Comparison of ENCODE assay signal across 17 mouse cellular contexts in the genomic region with DNA sequence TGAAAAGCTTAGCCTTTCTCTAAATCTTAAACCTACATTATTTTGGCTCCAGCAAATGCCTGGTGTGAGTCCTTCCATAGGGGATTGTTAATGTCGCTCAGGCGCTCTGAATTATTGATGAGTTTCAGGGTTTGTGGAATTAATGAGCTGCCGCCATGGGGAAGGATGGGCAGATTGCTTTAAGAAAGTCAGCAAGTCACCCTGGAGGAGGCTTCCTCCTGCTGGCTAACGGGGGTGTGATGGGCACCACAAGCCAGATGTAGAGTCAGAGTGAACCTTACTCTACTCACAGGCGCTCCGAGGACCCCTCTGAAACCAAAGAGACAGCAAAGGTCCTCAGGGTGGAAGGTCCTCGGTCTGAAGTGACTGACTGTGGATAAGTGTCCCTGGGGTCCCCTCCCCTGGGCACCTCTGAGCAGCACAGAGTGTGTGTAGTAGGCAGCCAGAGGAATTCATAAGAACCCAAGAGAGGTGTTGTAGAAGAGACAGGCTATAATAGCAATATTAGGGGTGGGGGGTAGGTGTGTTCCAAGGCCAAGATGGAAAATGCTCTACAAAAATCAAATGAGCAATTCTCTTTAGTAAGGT.
DNase-seq lines count a peak whose midpoint lies in the region; ATAC-seq and TF ChIP-seq lines count a peak whose summit lies in the region.
"Had no signal": no experiment of that assay in that cellular context is flagged by ENCODE, and none has a peak within 500 bp of the region (broad histone marks: within the 10 kb centered on the region; RNA-seq: fewer than 3 reads in every experiment).

No protein-coding gene starts in this region.

- no peak overlapping the region for H3K4me3 ChIP-seq in forebrain, embryonic 12.5 days (replicated peaks)
- H3K4me3 ChIP-seq in forebrain, postnatal 0 days (ENCODE audit: low read depth, low read length): no peak overlapping the region
- no peak overlapping the region for H3K4me3 ChIP-seq in forebrain, embryonic 14.5 days (ENCODE audit: low read depth, low read length)
- no peak overlapping the region for H3K4me3 ChIP-seq in midbrain, embryonic 11.5 days (ENCODE audit: low read depth, low read length)
- no peak overlapping the region for H3K4me3 ChIP-seq in neural tube, embryonic 13.5 days
- no peak overlapping the region for H3K4me3 ChIP-seq in heart, embryonic 12.5 days
- H3K4me3 ChIP-seq: heart, embryonic 15.5 days; layer of hippocampus, adult 2 months; left cerebral cortex, adult 2 months had no signal

- no peak for TF ChIP-seq CTCF in forebrain, postnatal 0 days (IDR thresholded peaks at IDR 0.05; ENCODE audit: low read depth)

- H3K9me3 ChIP-seq in forebrain, embryonic 12.5 days: no peaks in the 10 kb centered on the region
- H3K9me3 ChIP-seq in forebrain, postnatal 0 days (ENCODE audit: low read length): no peaks in the 10 kb centered on the region
- H3K9me3 ChIP-seq in forebrain, embryonic 14.5 days (replicated peaks; ENCODE audit: control insufficient read depth, low read length): no peaks in the 10 kb centered on the region
- H3K9me3 ChIP-seq in midbrain, embryonic 11.5 days (ENCODE audit: control insufficient read depth, low read length): no peaks in the 10 kb centered on the region
- H3K9me3 ChIP-seq in neural tube, embryonic 13.5 days: no peaks in the 10 kb centered on the region
- H3K9me3 ChIP-seq in heart, embryonic 12.5 days (replicated peaks): no peaks in the 10 kb centered on the region
- H3K9me3 ChIP-seq: heart, embryonic 15.5 days had no signal

- 64% methylated on average over 7 of the region's 7 CpGs for WGBS in forebrain, embryonic 12.5 days
- WGBS in forebrain, postnatal 0 days: 55% methylated on average over 7 of the region's 7 CpGs
- 65% methylated on average over 7 of the region's 7 CpGs for WGBS in forebrain, embryonic 14.5 days
- WGBS in midbrain, embryonic 11.5 days: 52% methylated on average over 7 of the region's 7 CpGs
- 31% methylated on average over 7 of the region's 7 CpGs for WGBS in neural tube, embryonic 13.5 days
- 83% methylated on average over 7 of the region's 7 CpGs for WGBS in heart, embryonic 12.5 days

- DNase-seq in forebrain, postnatal 0 days: no peak
- no peak for DNase-seq in forebrain, embryonic 14.5 days (ENCODE audit: low spot score)
- no peak for DNase-seq in midbrain, embryonic 11.5 days (ENCODE audit: low spot score, missing footprints)
- no peak for DNase-seq in left cerebral cortex, adult 9 months (ENCODE audit: low spot score in 2 of 2)
- DNase-seq in urinary bladder, postnatal 36 days (ENCODE audit: low spot score in 2 of 2): no peak
- DNase-seq: adrenal gland, adult 2 months; cerebellum, adult 18-20 months; kidney, adult 11 months; thymus, postnatal 4 days had no signal

- H3K27ac ChIP-seq in forebrain, embryonic 12.5 days: 0 out of 2 replicates have a peak overlapping the region, but pooled peaks have one; percentile 31
- no peak overlapping the region for H3K27ac ChIP-seq in forebrain, postnatal 0 days (ENCODE audit: low read depth, low read length)
- 0 out of 2 replicates have a peak overlapping the region, but pooled peaks have one; percentile 9 for H3K27ac ChIP-seq in forebrain, embryonic 14.5 days (ENCODE audit: low read depth, low read length)
- peak overlapping the region; percentile 53 for H3K27ac ChIP-seq in midbrain, embryonic 11.5 days (ENCODE audit: low read depth, low read length)
- peak overlapping the region; percentile 66 for H3K27ac ChIP-seq in neural tube, embryonic 13.5 days (replicated peaks)
- H3K27ac ChIP-seq in heart, embryonic 12.5 days (ENCODE audit: poor library complexity, severe bottlenecking): no peak overlapping the region
- H3K27ac ChIP-seq: heart, embryonic 15.5 days; kidney, postnatal 0 days; left cerebral cortex, adult 2 months had no signal

- no peak overlapping the region for H3K4me2 ChIP-seq in forebrain, embryonic 12.5 days
- no peak overlapping the region for H3K4me2 ChIP-seq in forebrain, postnatal 0 days (ENCODE audit: low read depth)
- no peak overlapping the region for H3K4me2 ChIP-seq in forebrain, embryonic 14.5 days (ENCODE audit: low read length)
- H3K4me2 ChIP-seq in midbrain, embryonic 11.5 days: no peak overlapping the region
- no peak overlapping the region for H3K4me2 ChIP-seq in neural tube, embryonic 13.5 days
- no peak overlapping the region for H3K4me2 ChIP-seq in heart, embryonic 12.5 days
- H3K4me2 ChIP-seq: heart, embryonic 15.5 days had no signal

- ATAC-seq in forebrain, embryonic 12.5 days (ENCODE audit: low FRiP score): peak; percentile 55; the same call in 1 of the 2 replicates
- ATAC-seq in forebrain, postnatal 0 days: no peak
- peak; percentile 35; the same call in 1 of the 2 replicates for ATAC-seq in forebrain, embryonic 14.5 days
- peak; percentile 73 for ATAC-seq in midbrain, embryonic 11.5 days (ENCODE audit: low FRiP score)
- ATAC-seq in neural tube, embryonic 13.5 days (ENCODE audit: low read depth): peak; percentile 51
- no peak for ATAC-seq in heart, embryonic 12.5 days (ENCODE audit: insufficient number of reproducible peaks, low FRiP score)

- peaks cover 16% of the 10 kb centered on the region for H3K36me3 ChIP-seq in forebrain, embryonic 12.5 days (replicated peaks)
- H3K36me3 ChIP-seq in forebrain, postnatal 0 days (ENCODE audit: insufficient read depth): peaks cover 8% of the 10 kb centered on the region; the same call in 1 of the 2 replicates
- peaks cover 6% of the 10 kb centered on the region; the same call in 1 of the 2 replicates for H3K36me3 ChIP-seq in forebrain, embryonic 14.5 days (ENCODE audit: control insufficient read depth, insufficient read depth, low read length)
- H3K36me3 ChIP-seq in midbrain, embryonic 11.5 days (ENCODE audit: control insufficient read depth, insufficient read depth, low read length): no peaks in the 10 kb centered on the region
- peaks cover 6% of the 10 kb centered on the region; the same call in 1 of the 2 replicates for H3K36me3 ChIP-seq in neural tube, embryonic 13.5 days
- H3K36me3 ChIP-seq in heart, embryonic 12.5 days: no peaks in the 10 kb centered on the region
- H3K36me3 ChIP-seq: heart, embryonic 15.5 days had no signal

- H3K4me1 ChIP-seq in forebrain, embryonic 12.5 days: peaks cover 23% of the 10 kb centered on the region
- no peaks in the 10 kb centered on the region for H3K4me1 ChIP-seq in forebrain, postnatal 0 days (ENCODE audit: insufficient read depth)
- H3K4me1 ChIP-seq in forebrain, embryonic 14.5 days (ENCODE audit: control insufficient read depth, insufficient read depth, low read length): peaks cover 12% of the 10 kb centered on the region; the same call in 1 of the 2 replicates
- peaks cover 17% of the 10 kb centered on the region for H3K4me1 ChIP-seq in midbrain, embryonic 11.5 days (ENCODE audit: control insufficient read depth, insufficient read depth, low read length)
- H3K4me1 ChIP-seq in neural tube, embryonic 13.5 days (replicated peaks): peaks cover 32% of the 10 kb centered on the region
- peaks cover 4% of the 10 kb centered on the region for H3K4me1 ChIP-seq in heart, embryonic 12.5 days (replicated peaks)
- H3K4me1 ChIP-seq: heart, embryonic 15.5 days had no signal

- no peak overlapping the region for H3K9ac ChIP-seq in forebrain, embryonic 12.5 days
- H3K9ac ChIP-seq in forebrain, postnatal 0 days: no peak overlapping the region
- H3K9ac ChIP-seq in forebrain, embryonic 14.5 days (ENCODE audit: low read length): no peak overlapping the region
- no peak overlapping the region for H3K9ac ChIP-seq in midbrain, embryonic 11.5 days (ENCODE audit: low read length)
- H3K9ac ChIP-seq in neural tube, embryonic 13.5 days: no peak overlapping the region
- H3K9ac ChIP-seq in heart, embryonic 12.5 days: no peak overlapping the region
- H3K9ac ChIP-seq: heart, embryonic 15.5 days had no signal

- H3K27me3 ChIP-seq in forebrain, embryonic 12.5 days: no peaks in the 10 kb centered on the region
- H3K27me3 ChIP-seq in forebrain, postnatal 0 days (ENCODE audit: insufficient read depth, low read length): no peaks in the 10 kb centered on the region
- no peaks in the 10 kb centered on the region for H3K27me3 ChIP-seq in forebrain, embryonic 14.5 days (replicated peaks; ENCODE audit: control insufficient read depth, insufficient read depth, low read length)
- no peaks in the 10 kb centered on the region for H3K27me3 ChIP-seq in midbrain, embryonic 11.5 days (ENCODE audit: control insufficient read depth, insufficient read depth, low read length)
- H3K27me3 ChIP-seq in neural tube, embryonic 13.5 days: no peaks in the 10 kb centered on the region
- H3K27me3 ChIP-seq in heart, embryonic 12.5 days (replicated peaks): no peaks in the 10 kb centered on the region
- H3K27me3 ChIP-seq: CH12.LX; heart, embryonic 15.5 days had no signal

Comparison
In these comparisons a context has a peak if more than half of its experiments do, and no peak if none do; other contexts are left out.
1. ATAC-seq: peak in forebrain, embryonic 12.5 days (single experiment), forebrain, embryonic 14.5 days (single experiment), midbrain, embryonic 11.5 days (single experiment) and neural tube, embryonic 13.5 days (single experiment); none in forebrain, postnatal 0 days (single experiment) and heart, embryonic 12.5 days (single experiment).
2. H3K27ac ChIP-seq: peak in forebrain, embryonic 12.5 days (single experiment), forebrain, embryonic 14.5 days (single experiment), midbrain, embryonic 11.5 days (single experiment) and neural tube, embryonic 13.5 days (single experiment); none in forebrain, postnatal 0 days (single experiment) and heart, embryonic 12.5 days (single experiment).